Mouse (Mus musculus): ENCODE results near the gene Zdhhc20. TPM values are rescaled to one million over a fixed set of nuclear protein-coding genes. Genes with fewer than 3 reads are reported as not detected.

Zdhhc20 gene
- polyA plus RNA-seq, 1 experiment from 2014 or later = 46.7 TPM

Small RNA genes lying within 50 kb of the gene (microRNA-seq; reads per million reads assigned to microRNA genes)
- not detected for gene Mir3077

Other genes with a start within 250 kb of the Zdhhc20 start
- gene Xpo4, start 224.8 kb downstream of the Zdhhc20 start, polyA plus RNA-seq (2015; fragmentation: Nextera tagmentation; extraction: Ambion mirVana) = 13.1 and 13.8 TPM in 2 replicates
- not detected in 2 replicates for gene Gm49361, start 144.2 kb downstream of the Zdhhc20 start, polyA plus RNA-seq (2015; fragmentation: Nextera tagmentation; extraction: Ambion mirVana)
- 7.9 and 8.9 TPM in 2 replicates for gene Lats2, start 131.9 kb downstream of the Zdhhc20 start, polyA plus RNA-seq (2015; fragmentation: Nextera tagmentation; extraction: Ambion mirVana)
- 23.7 and 28.8 TPM in 2 replicates for gene Sap18, start 92.1 kb downstream of the Zdhhc20 start, polyA plus RNA-seq (2015; fragmentation: Nextera tagmentation; extraction: Ambion mirVana)
- 15.2 and 19.0 TPM in 2 replicates for gene Ska3, start 64.1 kb downstream of the Zdhhc20 start, polyA plus RNA-seq (2015; fragmentation: Nextera tagmentation; extraction: Ambion mirVana)
- 123 and 130 TPM in 2 replicates for gene Mrpl57, start 64.0 kb downstream of the Zdhhc20 start, polyA plus RNA-seq (2015; fragmentation: Nextera tagmentation; extraction: Ambion mirVana)
- gene Micu2, start 109.0 kb upstream of the Zdhhc20 start, polyA plus RNA-seq (2015; fragmentation: Nextera tagmentation; extraction: Ambion mirVana) = 71.8 and 73.4 TPM in 2 replicates
- gene Fgf9, start 180.3 kb upstream of the Zdhhc20 start, polyA plus RNA-seq (2015; fragmentation: Nextera tagmentation; extraction: Ambion mirVana) = 7.4 and 10.1 TPM in 2 replicates